Mouse (Mus musculus) bone marrow macrophage, adult 2 months (primary cell): ENCODE results near the gene Cacna1i.

ENCODE experiments used
- CTCF ChIP-seq: IDR thresholded peaks from 2 replicates; pipeline ENCODE4 v1.5.1; 2012; ENCODE audit warnings: low read depth, mild to moderate bottlenecking, low read length, moderate library complexity
- POLR2A ChIP-seq: IDR thresholded peaks from 2 replicates; pipeline ENCODE4 v1.6.1; 2012; ENCODE audit warnings: mild to moderate bottlenecking, low read depth, low read length, borderline replicate concordance

- TF ChIP-seq POLR2A (no peak), CTCF (no peak)
Measured at GRCm38 (mm10) chr15:80257602-80258239, 29.3 kb upstream of the Cacna1i start.
